Mouse (Mus musculus) mesoderm, embryonic 11.5 days (tissue): ENCODE results near the gene Zfp706.

ENCODE experiments used
- DNase-seq: peaks from one replicate; pipeline ENCODE4 v3.0.0-alpha.2; 2012; ENCODE audit warnings: low read depth, low spot score

The Zfp706 gene

DNA sequence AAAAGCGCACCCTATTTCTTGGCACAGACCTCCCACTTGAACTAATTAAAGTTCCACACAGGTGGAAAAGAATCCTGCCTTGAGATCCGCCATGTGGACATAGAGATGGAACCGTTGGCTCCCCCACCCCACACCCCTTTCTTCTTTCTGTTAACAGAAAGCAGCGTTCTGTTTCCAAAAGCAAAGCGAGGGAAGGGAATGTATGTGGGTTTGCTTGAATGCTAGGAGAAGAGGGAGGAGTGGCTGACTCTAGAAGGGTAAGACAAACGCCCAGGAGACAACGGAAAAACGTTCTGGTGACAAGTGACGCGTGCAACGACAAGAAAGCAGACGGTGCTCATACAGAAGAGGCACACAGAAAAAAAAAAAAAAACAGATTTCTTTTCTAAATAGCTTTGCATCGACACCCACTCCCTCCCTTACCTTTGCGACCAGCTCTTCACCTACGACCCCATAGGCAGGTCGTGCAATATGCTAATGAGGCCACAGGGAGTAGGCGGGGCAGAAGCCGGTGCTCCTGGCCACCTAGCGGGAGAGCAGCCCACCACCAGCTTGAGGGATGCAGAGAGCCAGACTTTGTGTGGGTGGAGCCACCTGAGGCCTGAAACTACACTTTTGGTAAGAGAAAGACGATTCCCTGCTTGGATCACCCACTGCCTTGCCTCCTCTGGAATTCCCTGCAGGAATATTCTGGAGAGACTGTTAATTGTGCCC is 27.9 kb downstream of the Zfp706 start:
- peak; percentile 73 for DNase-seq

DNA sequence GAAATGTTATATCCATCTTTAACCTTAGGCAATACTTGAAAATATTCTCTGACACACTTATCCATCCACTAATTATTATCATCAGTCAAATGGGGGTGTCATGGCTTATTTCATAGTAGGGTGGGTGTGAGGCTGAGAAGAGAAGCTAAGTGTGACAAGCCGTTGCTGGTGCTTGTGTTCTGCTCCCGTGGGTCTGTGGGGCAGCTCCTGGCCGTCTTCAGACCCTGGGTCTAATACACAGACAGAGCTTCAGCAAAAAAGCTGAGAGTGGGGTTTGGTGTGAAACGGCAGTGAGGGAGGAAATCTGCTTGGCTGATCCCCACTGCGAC is 28.4 kb downstream of the Zfp706 start:
- DNase-seq = no peak

DNA sequence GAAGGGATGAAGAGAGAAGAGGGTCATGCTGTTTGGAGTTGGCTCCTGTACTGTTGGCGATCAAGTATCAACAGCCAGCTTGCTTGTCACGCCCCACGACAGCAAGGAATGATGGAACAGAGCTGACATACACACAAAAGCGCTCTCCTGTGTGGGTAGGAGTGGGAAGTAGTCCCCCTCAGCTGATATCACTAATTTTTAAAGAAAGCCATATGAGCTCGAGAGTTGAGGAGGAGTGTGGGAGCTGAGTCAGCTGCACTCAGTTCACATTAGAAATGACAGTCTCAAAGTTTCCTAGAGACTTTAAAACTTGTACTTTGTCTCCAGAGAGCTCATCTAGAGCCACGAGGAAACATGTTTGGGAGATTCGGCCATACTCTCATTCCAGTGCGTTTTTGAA is 29.8 kb downstream of the Zfp706 start:
- no peak for DNase-seq

DNA sequence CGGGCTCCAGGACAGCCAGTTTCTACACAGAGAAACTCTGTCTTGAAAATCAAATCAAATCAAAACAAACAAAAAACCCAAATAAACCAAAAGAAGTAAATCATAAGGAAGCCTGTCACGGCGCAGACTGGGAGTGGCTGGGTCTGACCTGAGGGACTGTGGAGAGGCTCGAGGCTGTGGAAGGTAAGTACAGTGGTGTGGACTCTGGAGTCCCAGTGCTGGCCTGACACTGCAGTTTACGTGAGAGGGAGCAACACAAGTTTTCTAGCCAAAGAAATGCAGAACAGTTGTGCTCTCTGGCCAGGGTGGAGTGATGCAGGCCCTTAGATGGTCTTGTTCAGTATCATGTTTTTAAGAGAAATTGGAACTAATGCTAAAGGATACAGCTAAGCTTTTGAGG is 31.9 kb downstream of the Zfp706 start:
- DNase-seq = no peak

DNA sequence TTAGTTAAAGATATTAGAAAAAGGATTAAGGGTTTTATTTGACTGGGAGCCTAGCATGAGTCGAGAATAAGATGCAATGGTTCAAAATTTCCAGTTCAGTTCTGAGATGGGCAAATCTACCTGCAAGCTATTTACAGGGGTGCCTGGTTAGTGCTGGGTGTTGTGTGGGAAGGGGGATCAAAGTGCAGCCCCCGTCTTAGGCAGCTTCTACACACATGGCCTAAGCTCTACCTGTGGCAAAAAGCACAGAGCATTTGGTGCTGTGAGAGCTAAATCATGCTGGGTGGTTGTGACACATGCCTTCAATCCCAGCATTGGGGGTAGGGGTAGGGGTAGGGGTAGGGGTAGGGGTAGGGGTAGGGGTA is 32.3 kb downstream of the Zfp706 start:
- no peak for DNase-seq

DNA sequence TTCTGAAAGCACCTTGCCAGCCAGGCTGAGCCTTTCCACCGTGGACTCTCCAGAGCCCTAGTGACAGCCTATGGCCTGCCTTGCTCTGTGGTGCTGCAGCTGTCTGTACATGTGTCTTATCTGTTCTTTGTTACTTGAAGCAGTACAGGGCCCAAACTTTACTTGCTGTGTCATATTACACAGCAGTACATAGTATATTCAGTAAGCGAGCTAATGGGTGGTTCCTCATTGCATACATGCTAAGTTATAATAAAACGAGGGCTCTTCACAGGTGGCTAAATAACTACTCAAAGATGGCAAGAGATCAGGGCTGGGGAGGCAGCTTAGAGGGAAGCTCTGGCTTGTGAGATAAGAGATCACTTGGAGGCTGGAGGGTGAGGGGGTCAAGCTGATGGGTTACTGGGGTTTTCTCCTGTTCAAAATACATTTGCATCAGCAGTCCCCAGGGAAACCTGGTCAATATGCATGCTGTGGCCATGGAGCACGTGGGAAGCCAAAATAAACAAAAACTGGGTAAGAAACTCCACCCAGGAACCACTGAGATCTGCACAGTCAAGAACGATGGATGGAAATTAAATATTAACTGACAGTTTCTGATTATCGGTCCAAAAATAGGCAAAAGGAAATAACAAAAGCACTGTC is 32.8 kb downstream of the Zfp706 start:
- no peak for DNase-seq

DNA sequence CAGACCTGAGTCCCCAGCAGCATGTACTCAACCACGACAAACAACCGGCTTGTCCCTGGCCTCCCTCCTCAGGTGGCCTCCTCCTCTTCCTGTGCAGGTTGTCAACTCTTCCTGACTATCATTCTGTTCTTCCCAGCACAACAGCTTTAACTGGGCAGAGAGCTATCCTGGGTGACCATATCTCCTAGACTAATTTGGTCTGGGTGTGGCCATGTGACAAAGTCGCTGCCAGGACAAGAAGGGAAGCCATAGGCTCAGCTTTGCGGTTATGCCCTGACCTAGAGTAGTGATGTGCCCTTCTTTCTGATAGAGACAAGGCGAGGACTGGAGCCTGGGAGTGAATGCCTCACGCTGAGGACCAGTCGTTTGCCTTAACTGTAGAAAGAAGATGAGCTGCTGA is 33.9 kb downstream of the Zfp706 start:
- no peak for DNase-seq

DNA sequence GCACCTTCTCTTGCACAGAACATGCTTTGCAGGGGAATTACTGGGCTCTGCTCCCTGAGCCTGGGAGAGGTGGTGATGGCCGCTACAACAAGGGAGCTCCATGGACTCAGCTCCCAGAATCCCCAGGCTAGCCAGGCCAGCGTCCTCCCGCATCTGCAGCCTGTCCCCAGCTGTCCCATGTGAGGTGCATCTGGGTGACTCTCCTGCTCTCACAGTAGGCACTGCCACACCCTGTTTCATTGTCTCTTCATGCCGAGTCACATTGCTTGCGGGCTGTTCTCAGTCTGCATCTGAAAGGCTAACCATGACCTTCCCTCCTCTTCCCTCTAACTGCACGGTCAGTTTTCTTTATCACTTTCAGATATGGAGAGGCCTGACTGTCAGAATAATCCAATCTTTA is 34.3 kb downstream of the Zfp706 start:
- no peak for DNase-seq

DNA sequence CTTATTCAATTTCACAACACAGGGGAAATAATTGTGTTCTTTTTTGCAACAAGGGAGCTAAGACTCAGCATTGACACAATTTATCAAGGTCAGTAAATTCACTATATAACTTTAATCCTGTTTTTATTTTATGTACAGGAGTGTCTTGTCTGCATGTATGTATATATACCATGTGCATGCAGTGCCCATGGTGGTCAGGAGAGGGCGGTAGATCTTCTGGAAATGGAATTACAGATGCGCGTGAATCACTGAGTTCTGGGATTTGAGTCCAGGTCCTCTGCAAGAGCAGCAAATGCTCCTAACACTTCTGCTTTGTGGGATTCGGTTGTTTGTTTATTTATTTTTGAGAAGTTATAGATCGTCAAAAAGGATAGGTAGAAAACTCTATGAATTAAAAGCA is 37.8 kb downstream of the Zfp706 start:
- DNase-seq = no peak

DNA sequence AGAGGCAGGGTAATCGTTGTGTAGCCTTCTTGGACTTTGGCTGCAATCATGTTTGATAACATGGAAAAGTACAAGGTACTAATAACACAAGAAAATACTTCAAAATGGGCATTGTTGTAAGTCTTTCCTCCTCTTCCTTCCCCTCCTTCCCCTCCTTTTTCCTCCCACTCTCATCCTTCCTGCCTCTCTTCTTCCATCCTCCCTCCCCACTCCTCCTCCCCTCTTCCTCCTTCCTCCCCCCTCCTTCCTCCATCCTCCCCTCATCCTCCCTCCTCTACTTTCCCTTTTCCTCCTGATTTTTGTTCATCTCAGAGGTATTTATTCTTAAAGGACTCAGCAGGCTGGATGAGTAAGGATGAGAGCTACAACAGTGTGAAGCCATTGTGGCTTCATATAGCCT is 39.3 kb downstream of the Zfp706 start:
- no peak for DNase-seq

DNA sequence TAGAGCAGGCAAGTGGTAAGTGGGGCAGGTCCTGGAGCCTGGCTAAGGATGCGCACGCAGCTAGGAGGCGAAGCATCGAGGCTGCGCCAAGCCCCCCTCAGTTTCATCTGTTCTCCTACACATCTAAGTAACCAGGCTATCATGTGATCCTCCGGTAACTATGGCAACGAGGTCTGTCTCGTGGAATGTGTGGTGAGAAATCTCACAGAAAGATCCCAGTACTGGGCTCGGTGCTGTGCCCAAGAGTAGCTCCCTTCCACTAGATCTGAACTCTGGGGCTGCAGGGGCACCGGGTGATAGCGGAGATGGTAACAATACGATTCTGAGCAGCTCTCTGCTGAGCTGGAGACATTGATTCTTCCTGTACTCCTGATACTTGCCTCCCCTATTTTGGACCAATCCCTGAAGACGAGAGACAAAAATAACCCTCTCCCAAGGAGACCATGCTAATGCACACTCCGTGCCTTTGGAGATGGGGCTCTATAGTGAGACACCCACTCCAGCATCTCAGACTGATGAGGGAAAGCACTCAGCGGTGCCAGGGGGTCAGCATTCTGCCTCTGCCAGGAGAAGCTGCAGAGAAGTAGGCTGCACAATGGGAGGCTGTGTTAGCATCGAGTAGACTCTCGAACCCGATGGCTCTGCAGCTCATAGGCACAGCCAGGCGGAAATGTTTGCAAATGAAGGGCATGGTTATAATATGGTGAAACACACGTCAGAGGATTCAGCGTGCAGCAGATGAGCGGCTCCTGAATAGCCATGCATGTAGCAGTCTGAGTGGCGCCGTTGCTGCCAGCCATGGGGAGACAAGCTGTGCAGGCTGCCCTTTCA is 40.0 kb downstream of the Zfp706 start:
- DNase-seq = peak; percentile 84

DNA sequence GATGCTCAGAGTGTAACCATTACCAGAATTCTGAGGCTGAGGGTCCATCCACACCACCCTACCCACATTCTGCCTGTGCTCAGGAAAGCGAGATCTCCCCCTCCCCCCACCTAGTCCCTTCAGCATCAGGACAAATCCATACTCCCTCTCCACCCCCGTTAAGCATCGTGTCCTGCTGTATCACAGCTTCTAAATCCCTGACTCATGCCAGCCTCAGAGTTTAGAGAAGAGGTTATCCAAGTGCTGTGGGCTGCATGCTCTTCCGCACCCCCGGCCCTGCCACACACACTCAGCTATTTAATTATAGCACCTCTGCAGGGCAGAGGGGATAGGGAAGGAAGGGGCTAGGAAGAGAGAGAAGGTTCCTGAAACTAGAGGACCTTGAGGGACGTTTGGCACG is 40.6 kb downstream of the Zfp706 start:
- DNase-seq = no peak

DNA sequence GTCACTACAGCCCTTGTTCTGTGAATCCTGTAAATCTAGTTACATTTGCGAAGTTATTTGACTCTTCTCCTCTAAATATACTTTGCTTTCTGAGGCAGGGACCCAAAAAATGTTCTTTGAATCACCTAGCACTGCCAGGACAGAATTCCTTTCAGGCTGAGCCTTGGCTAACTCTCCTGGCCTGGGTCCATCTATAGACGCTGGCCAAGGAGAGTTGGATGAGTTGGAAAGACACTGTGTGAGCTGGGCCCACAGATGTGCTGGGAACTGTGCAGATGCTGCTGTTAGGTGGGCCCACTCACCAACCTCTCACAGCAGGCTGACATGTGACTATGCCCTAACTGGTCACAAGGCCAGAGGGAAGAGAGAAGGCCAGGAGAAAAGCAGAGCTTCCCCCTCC is 41.1 kb downstream of the Zfp706 start:
- DNase-seq = no peak

DNA sequence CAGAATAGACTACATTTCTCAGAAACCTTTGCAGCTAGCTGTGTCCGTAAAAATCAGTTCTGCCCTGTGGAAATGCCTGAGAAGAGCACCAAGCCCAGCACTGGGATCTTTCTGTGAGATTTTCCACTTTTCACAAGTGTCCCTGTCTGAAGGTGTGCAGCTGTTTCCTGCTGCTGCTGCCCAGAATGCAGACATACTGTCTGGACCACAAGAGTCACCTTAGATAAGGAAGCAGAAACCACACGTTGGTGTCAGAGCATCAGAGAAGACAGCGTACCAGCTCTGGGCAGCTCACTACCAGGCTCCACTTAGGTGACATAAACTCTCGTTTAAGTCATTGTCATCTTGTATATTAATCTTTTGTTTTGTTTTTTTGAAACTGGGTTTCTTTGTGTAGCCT is 41.8 kb downstream of the Zfp706 start:
- DNase-seq = no peak

DNA sequence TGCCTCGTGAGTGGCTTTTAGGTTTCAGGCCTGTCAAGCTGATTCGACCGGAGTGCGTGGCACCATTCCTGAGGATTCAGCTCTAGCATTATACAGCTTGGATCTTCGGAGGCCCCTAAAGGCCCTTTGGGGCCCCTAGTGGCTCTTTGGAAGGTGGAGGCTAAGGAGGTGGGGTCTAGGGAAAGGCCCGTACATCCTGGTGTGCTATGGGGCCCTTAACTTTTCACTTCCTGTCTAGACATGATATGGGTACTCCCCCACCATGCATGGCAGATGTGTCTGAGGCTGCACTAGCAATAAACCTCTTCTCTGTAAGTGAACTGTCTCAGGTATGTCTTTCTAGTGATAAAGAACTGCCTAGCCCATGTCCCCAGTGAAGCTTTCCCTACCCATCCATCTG is 44.6 kb downstream of the Zfp706 start:
- DNase-seq = no peak

DNA sequence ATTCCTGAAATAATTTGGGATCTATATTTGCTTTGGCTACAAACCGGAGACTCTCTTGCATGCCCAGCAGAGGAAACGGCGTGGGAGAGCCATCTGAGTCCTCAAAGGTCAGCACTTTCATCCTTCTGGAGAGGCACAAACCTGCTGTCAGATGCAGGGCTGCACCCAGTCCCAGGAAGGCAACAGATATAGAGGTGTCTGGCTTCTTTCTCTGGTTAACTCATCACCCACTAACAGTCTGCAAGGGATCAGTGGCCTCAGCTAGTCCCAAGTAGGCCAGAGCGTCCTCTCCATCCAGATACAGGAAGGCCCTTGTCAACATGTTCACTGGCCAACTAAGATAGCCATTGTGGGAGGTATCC is 46.7 kb downstream of the Zfp706 start:
- no peak for DNase-seq

DNA sequence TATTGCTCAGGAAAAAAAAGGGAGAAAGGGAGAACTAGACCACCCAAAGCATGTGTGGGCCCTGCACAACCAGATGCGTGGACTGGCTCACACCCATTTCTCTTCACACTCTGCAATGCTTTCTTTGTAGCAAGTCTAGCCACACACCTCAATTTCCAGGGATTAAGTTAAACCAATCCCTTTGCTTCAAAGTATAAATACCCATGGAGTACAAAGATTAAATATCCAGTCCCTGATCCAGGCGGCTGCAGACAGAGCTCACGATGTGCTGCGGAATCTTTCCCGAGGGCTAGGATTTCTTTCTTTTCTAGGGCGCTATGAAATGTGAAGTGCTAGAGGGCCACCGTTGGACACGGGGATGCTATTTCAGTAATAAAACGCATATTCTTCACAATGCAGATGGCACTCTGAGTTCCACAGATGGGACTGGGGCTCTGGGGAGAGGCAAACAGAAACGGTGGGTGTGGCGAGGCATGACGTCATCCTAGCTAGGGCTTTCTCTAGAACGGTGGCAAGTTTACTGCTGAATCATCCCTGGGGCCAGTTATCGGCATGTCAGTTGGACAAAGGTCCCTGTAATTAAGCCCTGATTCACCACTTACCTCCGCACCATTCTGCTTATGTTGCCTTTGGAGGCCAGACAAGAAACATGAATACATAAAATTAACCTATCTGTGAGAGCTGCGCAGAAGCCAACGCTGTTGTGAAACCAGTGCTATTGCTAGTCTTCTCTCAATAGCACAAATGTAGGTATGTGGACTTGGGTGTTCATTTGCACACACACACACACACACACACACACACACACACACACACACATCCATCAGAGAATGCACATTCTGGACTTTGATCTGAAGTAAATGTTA is 47.3 kb downstream of the Zfp706 start:
- DNase-seq = peak; percentile 61

DNA sequence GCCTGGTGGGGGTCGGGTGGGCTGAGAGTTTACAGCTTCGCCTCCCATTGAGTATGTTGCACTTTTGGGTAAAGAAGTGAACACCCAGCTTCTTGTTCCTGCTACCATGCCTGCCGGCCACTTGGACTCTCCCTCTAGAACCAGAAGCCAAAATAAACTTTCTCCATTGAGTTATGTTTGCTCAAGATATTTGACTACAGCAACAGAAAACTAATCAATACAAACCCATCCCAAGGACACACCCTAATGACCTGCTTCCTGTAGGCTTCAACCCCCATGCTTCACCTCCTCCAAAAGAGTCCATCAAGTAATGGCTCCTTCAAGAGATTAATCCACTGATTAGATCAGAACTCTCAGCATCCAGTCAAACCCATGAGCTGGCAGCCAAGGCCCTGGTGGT is 51.4 kb downstream of the Zfp706 start:
- no peak for DNase-seq

DNA sequence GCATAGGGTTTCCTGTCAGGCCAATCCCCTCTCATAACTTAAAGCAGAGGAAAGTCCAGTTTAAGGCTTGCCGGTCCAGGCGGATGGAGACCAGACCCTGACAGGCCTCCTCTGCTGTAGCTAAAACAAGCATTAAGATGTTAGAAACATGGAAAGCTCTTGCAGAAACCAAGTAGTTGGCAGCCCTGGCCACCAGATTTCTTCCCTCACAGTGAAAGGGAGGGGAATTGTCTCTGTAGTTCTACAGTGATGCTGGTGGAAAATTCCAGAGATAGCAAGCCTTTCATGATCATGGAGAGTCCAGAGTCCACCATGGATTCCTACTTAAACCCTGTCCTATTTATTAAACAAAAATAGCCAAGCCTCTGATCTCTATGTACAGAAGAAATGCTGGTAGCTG is 57.3 kb downstream of the Zfp706 start:
- DNase-seq = no peak

DNA sequence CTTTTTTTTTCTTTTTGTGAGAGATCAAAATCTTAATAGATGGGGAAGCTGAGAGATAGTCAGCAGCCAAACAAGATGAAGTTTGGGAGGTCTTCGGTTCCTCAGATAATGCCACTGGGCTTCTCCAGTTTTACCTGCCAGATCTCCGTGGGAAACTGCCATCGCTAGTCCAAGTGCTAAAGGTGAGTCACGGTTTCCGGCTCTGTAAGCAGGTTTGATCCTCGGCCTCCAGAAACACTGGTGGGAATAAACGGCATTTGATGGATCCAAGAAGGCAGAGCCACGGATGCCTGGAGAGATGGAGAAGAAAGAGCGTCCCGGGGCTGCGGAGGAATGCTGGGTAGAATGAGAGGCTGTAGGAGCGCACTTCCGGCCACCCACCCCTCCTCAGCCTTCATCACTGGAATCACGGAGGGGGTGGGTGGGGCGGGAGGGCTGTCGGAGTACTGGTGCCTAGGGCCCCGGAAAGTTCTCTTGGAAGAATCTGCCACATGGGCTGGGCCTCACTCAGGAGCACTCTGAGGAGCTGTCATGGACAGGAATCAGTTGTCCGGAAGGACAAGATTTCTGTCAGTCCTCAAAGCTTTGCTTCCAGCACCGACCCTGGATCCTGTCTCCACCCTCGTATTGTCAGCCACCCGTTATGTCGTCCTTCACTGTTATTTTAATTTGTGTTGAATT is 58.6 kb downstream of the Zfp706 start:
- no peak for DNase-seq
